Mouse (Mus musculus): ENCODE results near the gene Foxred1. TPM values are rescaled to one million over a fixed set of nuclear protein-coding genes. Genes with fewer than 3 reads are reported as not detected.

The Foxred1 gene
- 10 to 100 TPM; 34.3 to 34.5 TPM for total RNA-seq (2021)

- DNase-seq (ENCODE audit: extremely low spot score in 1 of 2, low spot score in 1 of 2) = peak; percentile 94 to 97
Observed at GRCm38 (mm10) chr9:35210542-35211474, at the start of gene Foxred1. TSS of gene Foxred1 (minus strand) at chr9:35211055.

- DNase-seq (ENCODE audit: extremely low spot score in 1 of 2, low spot score in 1 of 2) = no peak
Observed at GRCm38 (mm10) chr9:35257365-35257764, 46.5 kb upstream of the Foxred1 start.

- no peak for DNase-seq (ENCODE audit: extremely low spot score in 1 of 2, low spot score in 1 of 2)
Observed at GRCm38 (mm10) chr9:35249476-35249875, 38.6 kb upstream of the Foxred1 start.

DNA sequence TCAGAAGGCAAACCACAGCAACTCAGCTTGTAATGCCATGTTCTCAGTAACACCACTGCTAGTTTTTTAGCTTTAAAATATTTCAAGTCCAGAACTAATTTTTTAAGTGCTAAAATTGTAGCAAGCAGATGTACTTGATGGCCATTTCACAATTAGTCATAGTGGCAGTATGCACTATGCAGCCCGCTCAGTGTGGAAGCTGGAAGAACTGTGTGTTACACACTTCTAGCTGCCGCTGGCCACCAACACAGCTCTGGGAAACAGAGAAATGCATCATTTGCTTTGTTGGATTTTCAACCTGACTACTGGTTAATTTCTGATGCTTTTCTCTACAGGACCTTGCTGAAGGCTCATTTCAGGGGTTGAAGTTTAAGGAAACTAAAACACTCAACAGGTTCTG is 36.5 kb upstream of the Foxred1 start:
- no peak for DNase-seq (ENCODE audit: extremely low spot score in 1 of 2, low spot score in 1 of 2)

DNA sequence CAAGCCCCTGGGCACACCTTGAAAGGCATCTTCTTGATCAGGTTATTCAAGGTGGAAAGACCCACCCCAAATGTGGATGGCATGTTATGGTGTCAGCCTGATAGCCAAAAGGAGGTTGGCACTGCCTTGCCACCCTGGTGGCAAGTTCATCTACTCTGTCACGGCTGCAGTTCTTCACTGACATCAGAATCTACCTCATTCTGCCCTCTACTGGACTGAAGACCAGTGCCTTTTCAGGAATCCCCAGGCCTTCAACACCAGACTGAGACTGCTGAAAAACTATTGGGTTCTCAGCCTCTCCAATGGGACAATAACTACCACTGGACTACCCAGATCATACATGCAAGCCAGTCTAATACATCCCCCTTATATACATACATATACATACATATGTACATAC is 28.9 kb upstream of the Foxred1 start:
- no peak for DNase-seq (ENCODE audit: extremely low spot score in 1 of 2, low spot score in 1 of 2)

GRCm38 (mm10) chr9:35238915-35239571 is 28.2 kb upstream of the Foxred1 start:
- DNase-seq (ENCODE audit: extremely low spot score in 1 of 2, low spot score in 1 of 2) = no peak

- no peak for DNase-seq (ENCODE audit: extremely low spot score in 1 of 2, low spot score in 1 of 2)
Observed at GRCm38 (mm10) chr9:35238371-35238770, 27.5 kb upstream of the Foxred1 start.

- DNase-seq (ENCODE audit: extremely low spot score in 1 of 2, low spot score in 1 of 2) = no peak
Observed at GRCm38 (mm10) chr9:35235996-35236395, 25.1 kb upstream of the Foxred1 start.

- no peak for DNase-seq (ENCODE audit: extremely low spot score in 1 of 2, low spot score in 1 of 2)
Observed at GRCm38 (mm10) chr9:35228671-35229070, 17.8 kb upstream of the Foxred1 start.

DNA sequence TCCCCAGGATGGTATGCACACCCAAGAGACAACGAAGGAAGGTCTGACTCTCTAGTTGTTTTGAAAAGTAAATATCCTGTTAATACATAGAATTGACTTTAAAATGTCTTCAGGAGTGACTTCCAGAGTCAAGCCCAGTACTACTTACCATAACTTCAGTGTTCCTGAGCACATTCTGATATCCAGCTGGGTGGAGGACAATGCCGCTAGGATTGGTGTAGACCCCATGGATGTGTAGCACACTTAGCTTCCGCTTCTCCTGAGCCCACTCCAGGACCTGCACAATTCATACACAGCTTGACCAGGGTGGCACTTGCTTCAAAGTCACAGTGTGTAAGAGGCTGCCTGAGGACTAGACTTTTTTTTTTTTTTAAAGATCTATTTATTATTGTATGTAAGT is 12.6 kb upstream of the Foxred1 start:
- DNase-seq (ENCODE audit: extremely low spot score in 1 of 2, low spot score in 1 of 2) = no peak

GRCm38 (mm10) chr9:35217963-35218362 is 7.1 kb upstream of the Foxred1 start:
- no peak for DNase-seq (ENCODE audit: extremely low spot score in 1 of 2, low spot score in 1 of 2)

DNA sequence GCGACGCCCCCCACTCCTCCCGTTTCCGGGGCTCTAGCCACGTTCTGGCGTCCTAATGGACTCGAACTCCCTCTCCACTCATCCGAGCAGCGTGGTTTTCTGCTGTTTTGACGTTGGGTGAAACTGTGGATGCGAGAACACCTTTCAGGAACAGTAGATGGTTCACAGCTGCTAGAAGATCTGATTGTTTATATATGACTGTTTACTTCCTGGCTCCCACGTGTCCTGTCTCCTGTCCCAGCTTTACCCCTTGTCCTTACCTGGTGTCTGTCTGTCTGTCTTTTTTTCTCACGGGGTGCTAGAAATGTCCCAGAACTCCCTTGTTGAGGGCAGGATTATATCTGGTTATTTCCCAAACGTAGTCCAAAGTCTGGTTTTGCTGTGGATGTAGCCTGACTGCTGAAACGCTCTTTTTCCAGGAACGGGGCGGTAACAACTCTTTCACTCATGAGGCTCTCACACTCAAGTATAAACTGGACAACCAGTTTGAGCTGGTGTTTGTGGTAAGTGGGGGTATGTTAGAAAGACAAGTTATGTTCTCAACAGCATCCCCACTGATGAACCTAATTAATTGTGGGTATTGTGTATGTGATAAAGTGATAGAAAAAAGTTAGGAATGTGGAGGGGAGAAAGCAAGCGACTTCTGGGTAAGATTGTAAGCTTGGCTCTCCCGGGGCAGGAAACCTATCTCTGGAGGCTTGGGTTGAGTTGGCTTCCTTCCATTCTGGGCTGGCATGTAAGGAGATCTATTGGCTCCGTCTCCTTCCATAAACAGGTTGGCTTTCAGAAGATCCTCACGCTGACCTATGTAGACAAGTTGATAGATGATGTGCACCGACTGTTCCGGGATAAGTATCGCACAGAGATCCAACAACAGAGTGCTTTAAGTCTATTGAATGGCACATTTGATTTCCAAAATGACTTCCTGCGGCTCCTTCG is 987 bp upstream of the Foxred1 start:
- DNase-seq (ENCODE audit: extremely low spot score in 1 of 2, low spot score in 1 of 2) = no peak

GRCm38 (mm10) chr9:35204421-35204820 is 6.4 kb downstream of the Foxred1 start:
- no peak for DNase-seq (ENCODE audit: extremely low spot score in 1 of 2, low spot score in 1 of 2)

GRCm38 (mm10) chr9:35203536-35203935 is 7.3 kb downstream of the Foxred1 start:
- DNase-seq (ENCODE audit: extremely low spot score in 1 of 2, low spot score in 1 of 2) = no peak

DNA sequence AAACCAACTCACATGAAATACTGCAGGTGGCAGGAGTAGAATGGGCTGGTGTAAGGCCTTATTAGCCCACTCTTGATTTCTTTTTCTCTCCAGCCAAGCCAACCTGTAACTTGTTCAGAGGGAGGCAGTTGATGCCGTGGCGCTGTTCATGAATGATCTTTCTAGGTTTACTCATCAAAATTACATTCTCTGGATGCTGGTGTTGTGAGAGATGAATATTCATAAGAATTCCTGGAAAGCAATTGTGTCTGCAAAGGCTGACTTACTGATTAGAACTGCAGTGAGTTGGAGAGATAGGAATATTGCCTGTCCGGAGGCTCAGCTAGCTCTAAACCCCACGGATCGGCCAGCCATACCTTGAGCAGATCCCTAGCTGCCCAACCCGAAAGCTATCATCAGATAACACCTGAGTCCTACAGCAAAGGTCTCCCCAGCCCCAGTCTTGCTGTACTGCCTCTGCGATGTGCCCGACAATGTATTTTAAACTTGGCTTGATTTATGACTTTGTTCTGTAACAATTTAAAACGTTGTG is 10.3 kb downstream of the Foxred1 start:
- no peak for DNase-seq (ENCODE audit: extremely low spot score in 1 of 2, low spot score in 1 of 2)

DNA sequence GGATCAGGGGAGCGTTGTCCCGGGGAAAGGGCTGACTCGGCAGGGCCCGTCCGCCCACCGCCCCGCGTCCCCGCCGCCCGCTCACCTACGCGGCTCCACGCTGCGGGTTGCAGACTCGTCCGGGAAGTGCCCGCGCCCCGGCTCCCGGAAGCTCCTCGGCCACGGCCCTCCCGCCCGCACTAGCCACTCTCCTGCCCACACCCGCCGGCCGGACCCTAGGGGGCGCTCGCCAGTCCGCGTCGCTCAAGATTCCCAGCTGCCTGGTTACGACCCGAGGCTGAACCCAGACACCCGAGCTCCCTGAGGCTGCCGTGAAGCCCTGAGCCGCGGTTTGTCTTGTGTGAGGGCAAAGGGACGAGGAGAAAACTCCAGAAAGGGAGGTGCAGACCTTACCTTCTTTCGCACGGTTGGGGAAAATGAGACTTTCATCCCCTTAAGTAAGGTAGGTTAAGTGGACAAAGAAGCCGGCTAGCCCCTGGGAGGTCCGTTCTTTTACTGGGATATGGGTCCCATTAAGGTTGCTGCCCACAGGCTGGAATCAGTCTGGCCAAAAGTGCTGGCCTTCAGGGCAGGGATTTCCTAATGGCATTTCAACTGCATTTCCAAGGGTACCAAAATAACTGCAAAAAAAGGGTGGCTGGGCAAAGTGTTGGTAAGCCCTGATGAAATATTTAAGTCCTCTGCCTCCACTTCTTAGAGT is 10.9 kb downstream of the Foxred1 start, which contains the start of the genes Srpr and Tirap:
TSS of gene Srpr (plus strand) at position 404 of the 700 bp plus-strand sequence.
TSS of gene Tirap (minus strand) at position 520 of the 700 bp plus-strand sequence.
- peak; percentile 86 to 91 for DNase-seq (ENCODE audit: extremely low spot score in 1 of 2, low spot score in 1 of 2)

DNA sequence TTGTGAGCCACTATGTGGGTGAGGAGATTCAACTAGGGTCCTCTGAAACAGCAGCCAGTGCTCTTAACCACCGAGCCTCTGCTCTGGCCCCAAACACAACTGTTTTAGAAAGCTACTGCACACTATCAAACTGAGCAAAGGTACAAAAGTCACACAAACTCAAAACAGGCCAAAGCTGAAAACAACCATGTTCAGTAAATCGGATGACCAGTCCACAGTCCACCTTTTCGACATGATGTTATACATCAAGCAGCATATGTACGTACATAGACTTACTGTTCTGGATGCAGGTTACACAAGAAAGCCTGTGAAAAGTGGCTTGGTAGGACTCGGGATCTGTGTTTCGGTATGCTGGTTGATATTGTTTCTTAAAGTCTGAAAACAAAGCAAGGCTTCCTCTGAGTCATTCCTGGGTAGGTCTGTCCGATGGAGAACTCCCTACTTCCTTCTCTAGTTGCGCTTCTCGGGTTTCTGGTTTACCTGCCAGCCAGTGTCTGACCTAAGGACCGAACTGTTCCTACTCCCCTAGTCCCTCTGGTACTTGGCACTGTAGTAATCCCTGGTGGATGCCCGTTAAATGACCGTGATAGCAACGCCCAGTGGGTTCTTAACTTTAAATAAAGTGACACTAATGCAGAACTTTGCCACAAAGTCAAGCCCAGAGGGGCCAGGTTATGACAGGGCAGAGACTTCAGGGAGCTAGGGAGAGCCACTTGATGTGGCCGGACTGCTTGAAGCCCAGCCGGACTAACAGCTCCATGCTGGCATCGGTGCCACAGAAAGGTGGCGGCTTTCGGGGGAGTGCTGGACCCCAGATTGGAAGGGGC is 11.7 kb downstream of the Foxred1 start:
- no peak for DNase-seq (ENCODE audit: extremely low spot score in 1 of 2, low spot score in 1 of 2)

DNA sequence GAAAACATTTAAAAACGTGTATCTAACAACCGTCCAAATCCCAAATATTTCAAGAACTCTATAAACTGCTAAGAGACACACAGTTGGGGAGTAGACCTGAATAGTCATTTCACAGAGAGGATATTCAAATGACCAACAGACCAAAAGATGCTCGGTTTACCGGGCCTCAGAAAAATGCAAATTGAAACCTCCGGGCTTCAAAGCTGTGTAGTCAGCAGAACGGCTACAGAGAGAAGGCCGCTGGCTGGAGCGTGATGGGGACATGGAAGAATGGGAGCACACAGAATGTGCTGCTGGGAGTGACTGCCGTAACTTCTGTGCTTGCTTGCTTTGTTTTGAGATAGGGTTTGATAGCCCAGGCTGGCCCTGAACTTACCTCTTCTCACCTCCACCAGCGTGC is 12.5 kb downstream of the Foxred1 start:
- no peak for DNase-seq (ENCODE audit: extremely low spot score in 1 of 2, low spot score in 1 of 2)

DNA sequence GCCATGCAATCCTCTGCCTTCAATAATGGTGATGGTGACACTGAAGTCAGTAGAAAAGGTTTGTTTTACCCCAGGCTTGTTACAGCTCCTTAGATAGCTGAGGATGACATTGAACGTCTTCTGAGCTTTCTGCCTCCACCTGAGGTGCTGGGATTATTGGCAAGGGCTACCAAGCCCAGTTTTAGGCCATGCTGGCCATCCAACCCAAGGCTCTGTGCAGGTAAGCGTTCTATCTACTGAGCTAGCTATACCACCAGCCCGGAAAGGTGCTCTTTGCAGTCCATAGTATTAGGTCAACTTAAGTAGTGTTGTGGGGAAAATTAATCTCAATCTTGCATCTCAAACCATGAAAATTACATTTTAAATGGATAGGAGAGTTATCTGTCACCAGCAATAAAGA is 13.2 kb downstream of the Foxred1 start:
- DNase-seq (ENCODE audit: extremely low spot score in 1 of 2, low spot score in 1 of 2) = no peak

Measured in layer of hippocampus, postnatal 25 days (tissue).